Mouse (Mus musculus) heart, postnatal 0 days (tissue): ENCODE measurements around the gene Tbc1d1. TPM values are rescaled to one million over a fixed set of nuclear protein-coding genes. Genes with fewer than 3 reads are reported as not detected.

Source experiments
- ATAC-seq: fragments of 200-750 bp; cut with Nextera tagmentation; 2 replicates; pipeline ENCODE4 v1.8.0; 2017; ENCODE audit warnings: low read depth, moderate number of reproducible peaks, moderate library complexity; ENCODE audit not compliant: insufficient read depth
- DNase-seq: peaks from one replicate; pipeline ENCODE4 v3.0.0-alpha.2; 2016; ENCODE audit warnings: low spot score
- H3K27ac ChIP-seq: fragments of 300-500 bp; sonication (generic); 2 replicates; pipeline ENCODE4 v1.5.1; 2014; ENCODE audit warnings: low read depth, mild to moderate bottlenecking
- H3K27me3 ChIP-seq: fragments of 300-500 bp; sonication (generic); 2 replicates; pipeline ENCODE4 v1.6.1; 2014; ENCODE audit warnings: low read length, mixed read lengths; ENCODE audit not compliant: control insufficient read depth, insufficient read depth
- H3K36me3 ChIP-seq: fragments of 300-500 bp; sonication (generic); replicated peaks from 2 replicates; pipeline ENCODE4 v1.6.1; 2014; ENCODE audit warnings: low read length, mixed read lengths; ENCODE audit not compliant: control insufficient read depth, insufficient read depth
- H3K4me1 ChIP-seq: fragments of 300-500 bp; sonication (generic); 2 replicates; pipeline ENCODE4 v1.6.1; 2014; ENCODE audit warnings: antibody characterized with exemption; ENCODE audit not compliant: control insufficient read depth, insufficient read depth
- H3K4me2 ChIP-seq: fragments of 300-500 bp; sonication (generic); 2 replicates; pipeline ENCODE4 v1.6.1; 2014; ENCODE audit warnings: low read depth, mild to moderate bottlenecking, low read length, moderate library complexity
- H3K4me3 ChIP-seq: fragments of 300-500 bp; sonication (generic); 2 replicates; pipeline ENCODE4 v1.5.1; 2014; ENCODE audit warnings: low read depth, low read length
- H3K9ac ChIP-seq: fragments of 300-500 bp; sonication (generic); replicated peaks from 2 replicates; pipeline ENCODE4 v1.6.1; 2014; ENCODE audit warnings: low read depth, low read length, mixed read lengths
- H3K9me3 ChIP-seq: fragments of 300-500 bp; sonication (generic); replicated peaks from 2 replicates; pipeline ENCODE4 v1.6.1; 2016; ENCODE audit warnings: low read length; ENCODE audit not compliant: control insufficient read depth
- CTCF ChIP-seq: IDR thresholded peaks from 2 replicates; pipeline ENCODE4 v1.5.1; 2016; ENCODE audit warnings: antibody characterized with exemption, control low read depth, low read depth
- EP300 ChIP-seq: IDR thresholded peaks from 2 replicates; pipeline ENCODE4 v1.6.1; 2016; ENCODE audit warnings: antibody characterized with exemption, low read depth
- WGBS: fragments of 180-500 bp; shearing (Covaris S2); extraction: QIAGEN DNeasy Blood & Tissue Kit; methylation state at CpG from one replicate; pipeline ENCODE4 v1.1.7; 2014; 5-methylcytosine and 5-hydroxymethylcytosine counted together
- polyA plus RNA-seq: library from polyadenylated mRNA; unstranded; fragments of >200 nt; fragmentation: Nextera tagmentation; extraction: Ambion mirVana; gene quantifications from 2 replicates; pipeline ENCODE4 v1.2.1, GENCODE M21; 2015
- total RNA-seq: library from RNA; depleted of rRNA; stranded (reverse); fragments of >200 nt; gene quantifications from 2 replicates; pipeline ENCODE4 v1.2.3, GENCODE M21; 2014; ENCODE audit warnings: low replicate concordance

Tbc1d1 gene
- total and polyA plus RNA-seq, 2 experiments from 2014 or later = 22.4 to 55.4 TPM

GRCm38 (mm10) chr5:64161917-64162316 lies 5.8 kb downstream of the Tbc1d1 start:
- no peak for ATAC-seq
- H3K4me3 ChIP-seq = no peak overlapping the region
- no peak overlapping the region for H3K27ac ChIP-seq
- TF ChIP-seq EP300 = no peak
- TF ChIP-seq CTCF = no peak
- H3K27me3 ChIP-seq = 0 out of 2 replicates have a peak, but pooled peaks cover 10% of the 10 kb centered on the region
- H3K36me3 ChIP-seq = no peaks in the 10 kb centered on the region
- H3K9ac ChIP-seq = no peak overlapping the region
- WGBS = 57% methylated on average over 3 of the region's 3 CpGs
- H3K4me2 ChIP-seq = no peak overlapping the region
- peaks cover 7% of the 10 kb centered on the region; the same call in 1 of the 2 replicates for H3K4me1 ChIP-seq
- no peaks in the 10 kb centered on the region for H3K9me3 ChIP-seq
- no peak for DNase-seq

- H3K9ac ChIP-seq = no peak overlapping the region
- H3K9me3 ChIP-seq = no peaks in the 10 kb centered on the region
- ATAC-seq (no peak), DNase-seq (no peak)
- no peak for TF ChIP-seq CTCF
- TF ChIP-seq EP300 = no peak
- 90% methylated on average over 5 of the region's 5 CpGs for WGBS
- H3K4me1 ChIP-seq = peaks cover 7% of the 10 kb centered on the region; the same call in 1 of the 2 replicates
- H3K4me2 ChIP-seq = no peak overlapping the region
- H3K27ac ChIP-seq = no peak overlapping the region
- H3K4me3 ChIP-seq = no peak overlapping the region
- H3K36me3 ChIP-seq = no peaks in the 10 kb centered on the region
- 0 out of 2 replicates have a peak, but pooled peaks cover 10% of the 10 kb centered on the region for H3K27me3 ChIP-seq
Observed at GRCm38 (mm10) chr5:64162582-64162981, 6.5 kb downstream of the Tbc1d1 start.

GRCm38 (mm10) chr5:64164414-64164813 lies 8.3 kb downstream of the Tbc1d1 start:
- no peak for TF ChIP-seq CTCF
- TF ChIP-seq EP300 = no peak
- H3K4me3 ChIP-seq = no peak overlapping the region
- WGBS = 64% methylated on average over 3 of the region's 3 CpGs
- DNase-seq = no peak
- no peak for ATAC-seq
- H3K27ac ChIP-seq = no peak overlapping the region
- H3K4me1 ChIP-seq = peaks cover 3% of the 10 kb centered on the region; the same call in 1 of the 2 replicates
- no peak overlapping the region for H3K9ac ChIP-seq
- H3K27me3 ChIP-seq = 0 out of 2 replicates have a peak, but pooled peaks cover 3% of the 10 kb centered on the region
- no peak overlapping the region for H3K4me2 ChIP-seq
- no peaks in the 10 kb centered on the region for H3K36me3 ChIP-seq
- H3K9me3 ChIP-seq = no peaks in the 10 kb centered on the region

- DNase-seq = no peak
Observed at GRCm38 (mm10) chr5:64165826-64166225, 9.7 kb downstream of the Tbc1d1 start.

GRCm38 (mm10) chr5:64168990-64169540 lies 13.0 kb downstream of the Tbc1d1 start:
- DNase-seq (no peak), ATAC-seq (no peak)
- no peak overlapping the region for H3K4me2 ChIP-seq

More at GRCm38 (mm10) chr5:64165826-64166225, 9.7 kb downstream of the Tbc1d1 start:
- H3K4me1 ChIP-seq = no peaks in the 10 kb centered on the region
- H3K9ac ChIP-seq = no peak overlapping the region
- WGBS = 90% methylated on average over 2 of the region's 2 CpGs
- H3K4me2 ChIP-seq = no peak overlapping the region
- no peaks in the 10 kb centered on the region for H3K36me3 ChIP-seq
- no peak for ATAC-seq
- no peaks in the 10 kb centered on the region for H3K9me3 ChIP-seq
- TF ChIP-seq EP300 = no peak
- no peak for TF ChIP-seq CTCF
- H3K27me3 ChIP-seq = no peaks in the 10 kb centered on the region
- H3K4me3 ChIP-seq = no peak overlapping the region
- H3K27ac ChIP-seq = no peak overlapping the region

GRCm38 (mm10) chr5:64172884-64173283 lies 16.8 kb downstream of the Tbc1d1 start:
- no peak overlapping the region for H3K27ac ChIP-seq
- no peaks in the 10 kb centered on the region for H3K9me3 ChIP-seq
- DNase-seq = no peak
- TF ChIP-seq CTCF (no peak), EP300 (no peak)
- H3K4me3 ChIP-seq = no peak overlapping the region
- H3K4me1 ChIP-seq = peaks cover 5% of the 10 kb centered on the region
- no peaks in the 10 kb centered on the region for H3K27me3 ChIP-seq
- H3K4me2 ChIP-seq = no peak overlapping the region
- WGBS = 65% methylated on average over 3 of the region's 3 CpGs
- no peaks in the 10 kb centered on the region for H3K36me3 ChIP-seq
- no peak for ATAC-seq
- no peak overlapping the region for H3K9ac ChIP-seq

More at GRCm38 (mm10) chr5:64168990-64169540, 13.0 kb downstream of the Tbc1d1 start:
- WGBS = 89% methylated on average over 10 of the region's 10 CpGs
- TF ChIP-seq CTCF (no peak), EP300 (peak; percentile 33; the same call in 1 of the 2 replicates)
- Histone ChIP-seq H3K4me1 (no peaks in the 10 kb centered on the region), H3K36me3 (no peaks in the 10 kb centered on the region), H3K4me3 (no peak overlapping the region), H3K9me3 (no peaks in the 10 kb centered on the region), H3K27ac (no peak overlapping the region), H3K9ac (no peak overlapping the region), H3K27me3 (no peaks in the 10 kb centered on the region)
